Mouse (Mus musculus) mature B cell (primary cell): ENCODE data around the gene Cd5.

Source experiments
- in situ Hi-C: fragments of 300-500 bp; cut with MboI; formaldehyde crosslinking; loops from 2 replicates; pipeline ENCODE4 v1.14.3; 2019

Cd5 gene

GRCm38 (mm10) chr19:10671319-10671718 lies 67.5 kb downstream of the Cd5 start:
- in situ Hi-C loops, result no loop called here
